Mouse (Mus musculus) MEL (cell line): ENCODE measurements around the gene Glul. TPM values are rescaled to one million over a fixed set of nuclear protein-coding genes. Genes with fewer than 3 reads are reported as not detected.

Experiments used
- DNase-seq: peaks from one replicate; pipeline ENCODE4 v3.0.0; 2011; ENCODE audit warnings: low read depth, low spot score
- H3K27ac ChIP-seq: 2 replicates; pipeline ENCODE4 v1.5.1; 2012; ENCODE audit warnings: low read depth, mild to moderate bottlenecking, control low read depth, low read length, moderate library complexity; ENCODE audit not compliant: control insufficient read depth
- H3K27me3 ChIP-seq, 2 experiments: fragments of 150-350 bp in 1 of 2; sonication (generic) in 1 of 2; 2 replicates each; pipeline ENCODE4 v1.6.1; 2012; ENCODE audit warnings: low read length in 2 of 2, mild to moderate bottlenecking in 2 of 2, improper control_type of control experiment in 1 of 2, moderate library complexity in 1 of 2; ENCODE audit not compliant: insufficient read depth in 2 of 2, control insufficient read depth in 1 of 2
- H3K36me3 ChIP-seq, 2 experiments: 2 replicates each; pipeline ENCODE4 v1.6.1; 2012 to 2014; ENCODE audit warnings: low read length in 2 of 2, improper control_type of control experiment in 1 of 2, inconsistent platforms in 1 of 2, mild to moderate bottlenecking in 1 of 2; ENCODE audit not compliant: insufficient read depth in 2 of 2, control insufficient read depth in 1 of 2
- H3K4me1 ChIP-seq, 2 experiments: fragments of 150-350 bp in 1 of 2; sonication (generic) in 1 of 2; 2 replicates each; pipeline ENCODE4 v1.6.1; 2012; ENCODE audit warnings: low read length in 2 of 2, improper control_type of control experiment in 1 of 2, mild to moderate bottlenecking in 1 of 2; ENCODE audit not compliant: insufficient read depth in 2 of 2, control insufficient read depth in 1 of 2
- H3K4me3 ChIP-seq, 2 experiments: fragments of 150-350 bp in 1 of 2; sonication (generic) in 1 of 2; 2 replicates each; pipeline ENCODE4 v1.5.1; 2012; ENCODE audit warnings: low read depth in 2 of 2, low read length in 2 of 2, mild to moderate bottlenecking in 2 of 2, moderate library complexity in 2 of 2, control low read depth in 1 of 2, improper control_type of control experiment in 1 of 2; ENCODE audit not compliant: control insufficient read depth in 1 of 2, insufficient read depth in 1 of 2
- H3K79me2 ChIP-seq: 2 replicates; pipeline ENCODE4 v1.6.1; 2012; ENCODE audit warnings: mild to moderate bottlenecking, low read length, moderate library complexity; ENCODE audit not compliant: control insufficient read depth, poor library complexity, insufficient read depth
- H3K9ac ChIP-seq: 2 replicates; pipeline ENCODE4 v1.6.1; 2012; ENCODE audit warnings: low read depth, mild to moderate bottlenecking, control low read depth, low read length, moderate library complexity; ENCODE audit not compliant: control insufficient read depth, poor library complexity, severe bottlenecking
- H3K9me3 ChIP-seq: fragments of 150-350 bp; sonication (generic); replicated peaks from 2 replicates; pipeline ENCODE4 v1.6.1; 2012; ENCODE audit warnings: mild to moderate bottlenecking, low read length, improper control_type of control experiment, moderate library complexity; ENCODE audit not compliant: insufficient read depth
- BHLHE40 ChIP-seq: IDR thresholded peaks from 2 replicates; pipeline ENCODE4 v1.6.1; 2012; ENCODE audit warnings: low read depth, mild to moderate bottlenecking, inconsistent platforms, low read length, improper control_type of control experiment, borderline replicate concordance
- CHD2 ChIP-seq: IDR thresholded peaks from 2 replicates; pipeline ENCODE4 v1.6.1; 2011; ENCODE audit warnings: low read length, improper control_type of control experiment
- EP300 ChIP-seq, 2 experiments: IDR thresholded peaks; 2 replicates each; pipeline ENCODE4 v1.6.1; 2011; ENCODE audit warnings: improper control_type of control experiment in 2 of 2, low read length in 2 of 2, low read depth in 1 of 2, mild to moderate bottlenecking in 1 of 2
- ETS1 ChIP-seq: IDR thresholded peaks from 2 replicates; pipeline ENCODE4 v1.6.1; 2012; ENCODE audit warnings: low read depth, mild to moderate bottlenecking, inconsistent platforms, low read length, improper control_type of control experiment, moderate library complexity
- GABPA ChIP-seq: IDR thresholded peaks from 2 replicates; pipeline ENCODE4 v1.6.1; 2012; ENCODE audit warnings: low read depth, mild to moderate bottlenecking, inconsistent platforms, low read length, improper control_type of control experiment, moderate library complexity
- MAFK ChIP-seq: IDR thresholded peaks from 2 replicates; pipeline ENCODE4 v1.6.1; 2011; ENCODE audit warnings: low read depth, mild to moderate bottlenecking, low read length, improper control_type of control experiment, borderline replicate concordance
- MAZ ChIP-seq: IDR thresholded peaks from 2 replicates; pipeline ENCODE4 v1.6.1; 2012; ENCODE audit warnings: low read depth, mild to moderate bottlenecking, inconsistent platforms, low read length, improper control_type of control experiment
- MEF2A ChIP-seq: IDR thresholded peaks from 2 replicates; pipeline ENCODE4 v1.6.1; 2014; ENCODE audit warnings: low read depth, mild to moderate bottlenecking, inconsistent platforms, low read length, improper control_type of control experiment; ENCODE audit not compliant: poor library complexity, insufficient replicate concordance, severe bottlenecking; ENCODE audit errors: extremely low read depth
- MYC ChIP-seq: IDR thresholded peaks from 2 replicates; pipeline ENCODE4 v1.6.1; 2011; ENCODE audit warnings: low read depth, mild to moderate bottlenecking, low read length, improper control_type of control experiment, moderate library complexity
- NELFE ChIP-seq: IDR thresholded peaks from 2 replicates; pipeline ENCODE4 v1.6.1; 2011; ENCODE audit warnings: low read depth, low read length, improper control_type of control experiment
- NRF1 ChIP-seq: IDR thresholded peaks from 2 replicates; pipeline ENCODE4 v1.6.1; 2014; ENCODE audit warnings: low read depth, mild to moderate bottlenecking, inconsistent platforms, low read length, improper control_type of control experiment, moderate library complexity; ENCODE audit not compliant: poor library complexity, insufficient read depth, severe bottlenecking
- POLR2A ChIP-seq, 2 experiments: IDR thresholded peaks; 2 replicates each; pipeline ENCODE4 v1.6.1; 2011 to 2012; ENCODE audit warnings: low read length in 2 of 2, mild to moderate bottlenecking in 2 of 2, control low read depth in 1 of 2, improper control_type of control experiment in 1 of 2, low read depth in 1 of 2, moderate library complexity in 1 of 2; ENCODE audit not compliant: control insufficient read depth in 1 of 2, insufficient read depth in 1 of 2, poor library complexity in 1 of 2
- POLR2AphosphoS2 ChIP-seq: IDR thresholded peaks from 2 replicates; pipeline ENCODE4 v1.6.1; 2011; ENCODE audit warnings: low read length, improper control_type of control experiment
- POLR2AphosphoS5 ChIP-seq: IDR thresholded peaks from 2 replicates; pipeline ENCODE4 v1.6.1; 2012; ENCODE audit warnings: low read depth, borderline replicate concordance, mild to moderate bottlenecking, inconsistent platforms, low read length, moderate library complexity, mixed read lengths
- SIN3A ChIP-seq: IDR thresholded peaks from 2 replicates; pipeline ENCODE4 v1.6.1; 2012; ENCODE audit warnings: low read length, improper control_type of control experiment, inconsistent platforms
- SMC3 ChIP-seq: IDR thresholded peaks from 2 replicates; pipeline ENCODE4 v1.6.1; 2011; ENCODE audit warnings: low read depth, low read length, improper control_type of control experiment
- TBP ChIP-seq: IDR thresholded peaks from 2 replicates; pipeline ENCODE4 v1.8.0; 2011; ENCODE audit warnings: low read depth, low read length, improper control_type of control experiment
- USF2 ChIP-seq, 2 experiments: IDR thresholded peaks; 2 replicates each; pipeline ENCODE4 v1.6.1; 2011 to 2012; ENCODE audit warnings: improper control_type of control experiment in 2 of 2, low read length in 2 of 2, borderline replicate concordance in 1 of 2, inconsistent platforms in 1 of 2, low read depth in 1 of 2, mild to moderate bottlenecking in 1 of 2; ENCODE audit not compliant: insufficient read depth in 1 of 2
- ZKSCAN1 ChIP-seq: IDR thresholded peaks from 2 replicates; pipeline ENCODE4 v1.6.1; 2012; ENCODE audit warnings: low read depth, mild to moderate bottlenecking, inconsistent platforms, low read length, improper control_type of control experiment, moderate library complexity
- polyA plus RNA-seq, 2 experiments: library from polyadenylated mRNA; stranded (reverse) in 1 of 2; unstranded in 1 of 2; fragments of >175 nt in 1 of 2; fragments of >200 nt in 1 of 2; gene quantifications; 2 replicates each; pipeline versions ENCODE4 v1.2.1 to v1.2.4; 2012; ENCODE audit warnings: low replicate concordance in 2 of 2, low read depth in 1 of 2; ENCODE audit not compliant: insufficient read length in 2 of 2, insufficient read depth in 1 of 2, missing spikeins in 1 of 2
- total RNA-seq: library from RNA; depleted of rRNA; stranded (reverse); fragments of 300-350 nt; gene quantifications from 2 replicates; pipeline ENCODE4 v1.2.3, GENCODE M21; 2012

The Glul gene
- total and polyA plus RNA-seq, 3 experiments = 47.2 to 81.1 TPM; not detected in 1

- Histone ChIP-seq H3K9me3 (no peaks in the 10 kb centered on the region), H3K27me3 (no peaks in the 10 kb centered on the region), H3K4me1 (peaks cover 2 to 14% of the 10 kb centered on the region in 2 experiments; a peak in 3 of 4 replicates), H3K9ac (no peak overlapping the region), H3K79me2 (no peaks in the 10 kb centered on the region), H3K27ac (no peak overlapping the region), H3K36me3 (peaks cover 2 to 13% of the 10 kb centered on the region in 2 experiments), H3K4me3 (no peak overlapping the region)
- no peak for DNase-seq
- TF ChIP-seq SMC3 (no peak), BHLHE40 (no peak), CHD2 (no peak), NELFE (no peak), ETS1 (no peak), POLR2A (IDR thresholded peaks at IDR 0.05; ENCODE audit: control insufficient read depth in 1 of 2, insufficient read depth in 1 of 2, low read depth in 1 of 2, low read length in 2 of 2, poor library complexity in 1 of 2) (no peak), USF2 (IDR thresholded peaks at IDR 0.05; ENCODE audit: borderline replicate concordance in 1 of 2, insufficient read depth in 1 of 2, low read depth in 1 of 2, low read length in 2 of 2) (no peak), TBP (no peak), ZKSCAN1 (no peak), POLR2AphosphoS5 (no peak), MAFK (no peak), SIN3A (no peak), MYC (no peak), EP300 (IDR thresholded peaks at IDR 0.05; ENCODE audit: low read depth in 1 of 2, low read length in 2 of 2) (no peak), MEF2A (no peak), GABPA (no peak), NRF1 (no peak), MAZ (no peak)
These were observed 11.6 kb downstream of the Glul start for GRCm38 (mm10) chr1:153911276-153911795.

GRCm38 (mm10) chr1:153913869-153914268 lies 14.1 kb downstream of the Glul start:
- H3K4me3 ChIP-seq = no peak overlapping the region
- no peak overlapping the region for H3K9ac ChIP-seq
- H3K27ac ChIP-seq = no peak overlapping the region
- H3K9me3 ChIP-seq = no peaks in the 10 kb centered on the region
- H3K27me3 ChIP-seq = no peaks in the 10 kb centered on the region
- peaks cover 2 to 12% of the 10 kb centered on the region in 2 experiments; a peak in 3 of 4 replicates for H3K4me1 ChIP-seq
- peaks cover 0 to 11% of the 10 kb centered on the region in 2 experiments; a peak in 2 of 4 replicates for H3K36me3 ChIP-seq
- no peaks in the 10 kb centered on the region for H3K79me2 ChIP-seq
- TF ChIP-seq POLR2AphosphoS2 = no peak
- 0 out of 4 replicates have a peak, but pooled peaks of 1 of the 2 experiments have one; percentile 49 for TF ChIP-seq EP300 (IDR thresholded peaks at IDR 0.05; ENCODE audit: low read depth in 1 of 2, low read length in 2 of 2)
- DNase-seq = peak; percentile 45
